Mouse (Mus musculus): ENCODE measurements around the gene Sparc. TPM values are rescaled to one million over a fixed set of nuclear protein-coding genes. Genes with fewer than 3 reads are reported as not detected.

The Sparc gene
- polyA plus RNA-seq, 1 experiment = 90.9 TPM

DNA sequence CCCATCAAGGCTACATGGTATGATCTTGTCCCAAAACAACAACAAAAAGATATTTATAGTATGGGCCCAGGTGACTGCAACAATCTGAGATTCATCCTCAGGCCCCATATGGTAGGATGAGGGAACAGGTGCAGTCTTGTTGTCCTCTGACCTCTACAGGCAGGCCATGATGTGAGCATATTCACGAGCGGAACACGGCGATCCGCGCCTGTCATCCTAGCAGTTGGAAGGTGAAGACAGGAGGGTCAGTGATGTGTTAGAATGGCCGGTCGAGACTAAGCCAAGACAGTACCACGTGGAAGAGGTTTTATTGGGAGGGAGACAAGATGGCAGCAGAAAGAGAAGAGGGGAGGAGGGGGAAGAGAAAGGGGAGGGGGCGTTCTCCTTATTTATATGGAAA is 41.7 kb upstream of the Sparc start:
- no peak overlapping the region for H3K4me3 ChIP-seq (replicated peaks; ENCODE audit: control insufficient read depth, low read depth, low read length)
- TF ChIP-seq CTCF (IDR thresholded peaks at IDR 0.05; ENCODE audit: control insufficient read depth, insufficient read depth, low read length) = no peak
- TF ChIP-seq POLR2A (IDR thresholded peaks at IDR 0.05; ENCODE audit: borderline replicate concordance, control insufficient read depth, low read depth, low read length) = no peak
- WGBS = 87% methylated on average over 10 of the region's 10 CpGs
- no peak overlapping the region for H3K27ac ChIP-seq (ENCODE audit: control insufficient read depth, insufficient read depth, low read depth, low read length, poor library complexity)
- peaks cover 1% of the 10 kb centered on the region; the same call in 1 of the 2 replicates for H3K4me1 ChIP-seq (ENCODE audit: control insufficient read depth, insufficient read depth, low read length)

DNA sequence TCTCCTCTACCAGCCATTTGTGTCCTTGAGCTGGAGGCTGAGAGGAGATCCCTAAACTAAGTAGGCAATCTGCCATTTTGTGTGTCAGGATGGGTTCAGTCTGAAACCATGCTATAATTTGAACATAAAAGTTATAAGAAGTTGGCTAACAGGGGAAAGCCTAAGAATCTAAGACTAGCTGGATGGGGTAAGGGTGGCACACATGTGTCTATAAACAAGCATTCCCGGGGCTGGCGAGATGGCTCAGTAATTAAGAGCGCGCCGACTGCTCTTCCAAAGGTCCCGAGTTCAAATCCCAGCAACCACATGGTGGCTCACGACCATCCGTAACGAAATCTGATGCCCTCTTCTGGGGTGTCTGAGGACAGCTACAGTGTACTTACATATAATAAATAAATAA is 39.2 kb upstream of the Sparc start:
- H3K4me1 ChIP-seq (ENCODE audit: control insufficient read depth, insufficient read depth, low read length) = no peaks in the 10 kb centered on the region; the same call in 1 of the 2 replicates
- TF ChIP-seq POLR2A (IDR thresholded peaks at IDR 0.05; ENCODE audit: borderline replicate concordance, control insufficient read depth, low read depth, low read length) (no peak), CTCF (IDR thresholded peaks at IDR 0.05; ENCODE audit: control insufficient read depth, insufficient read depth, low read length) (no peak)
- 87% methylated on average over 9 of the region's 9 CpGs for WGBS
- H3K4me3 ChIP-seq (replicated peaks; ENCODE audit: control insufficient read depth, low read depth, low read length) = no peak overlapping the region
- no peak overlapping the region for H3K27ac ChIP-seq (ENCODE audit: control insufficient read depth, insufficient read depth, low read depth, low read length, poor library complexity)

DNA sequence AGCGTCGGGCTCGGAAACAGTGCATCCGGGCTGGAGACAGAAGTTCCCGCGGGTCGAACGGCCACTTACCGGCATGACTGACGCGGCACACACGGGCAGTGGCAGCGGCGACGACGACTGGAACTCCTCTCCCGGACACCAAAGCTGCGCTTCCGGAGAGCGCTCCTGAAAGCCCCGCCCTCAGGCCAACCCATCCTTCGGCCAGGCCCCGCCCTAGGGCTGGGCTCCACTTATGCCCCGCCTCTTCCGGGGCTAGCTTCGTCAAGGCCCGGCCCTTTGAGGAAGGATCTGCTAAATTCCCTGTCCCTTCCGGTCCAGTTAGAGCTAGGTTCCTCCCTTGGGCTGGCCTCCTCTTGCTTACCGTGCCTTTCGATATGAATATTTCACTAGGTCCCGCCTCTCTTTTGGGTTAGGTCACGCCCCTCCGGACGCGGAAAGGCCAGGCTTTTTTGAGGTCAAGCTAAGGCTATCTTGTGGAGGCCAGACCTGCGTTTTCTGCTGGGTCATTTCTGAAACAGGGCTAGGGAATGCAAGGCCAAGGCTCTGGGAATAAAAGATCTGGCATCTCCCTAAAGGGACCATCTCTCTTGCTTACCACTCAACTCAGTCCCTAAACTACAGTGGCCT is 38.1 kb upstream of the Sparc start, which contains the start of gene Atox1:
Gene Atox1, minus strand, starts transcription at position 221 of the 627 bp plus-strand sequence.
- Histone ChIP-seq H3K4me1 (ENCODE audit: control insufficient read depth, insufficient read depth, low read length) (no peaks in the 10 kb centered on the region; the same call in 1 of the 2 replicates), H3K4me3 (replicated peaks; ENCODE audit: control insufficient read depth, low read depth, low read length) (peak within 1 kb of the TSS; percentile 89), H3K27ac (ENCODE audit: control insufficient read depth, insufficient read depth, low read depth, low read length, poor library complexity) (peak within 1 kb of the TSS; percentile 62)
- WGBS = under 1% methylated on average over 36 of the region's 36 CpGs
- TF ChIP-seq CTCF (IDR thresholded peaks at IDR 0.05; ENCODE audit: control insufficient read depth, insufficient read depth, low read length) = no peak
- TF ChIP-seq POLR2A (IDR thresholded peaks at IDR 0.05; ENCODE audit: borderline replicate concordance, control insufficient read depth, low read depth, low read length) = peak; percentile 94; the same call in 1 of the 2 replicates

DNA sequence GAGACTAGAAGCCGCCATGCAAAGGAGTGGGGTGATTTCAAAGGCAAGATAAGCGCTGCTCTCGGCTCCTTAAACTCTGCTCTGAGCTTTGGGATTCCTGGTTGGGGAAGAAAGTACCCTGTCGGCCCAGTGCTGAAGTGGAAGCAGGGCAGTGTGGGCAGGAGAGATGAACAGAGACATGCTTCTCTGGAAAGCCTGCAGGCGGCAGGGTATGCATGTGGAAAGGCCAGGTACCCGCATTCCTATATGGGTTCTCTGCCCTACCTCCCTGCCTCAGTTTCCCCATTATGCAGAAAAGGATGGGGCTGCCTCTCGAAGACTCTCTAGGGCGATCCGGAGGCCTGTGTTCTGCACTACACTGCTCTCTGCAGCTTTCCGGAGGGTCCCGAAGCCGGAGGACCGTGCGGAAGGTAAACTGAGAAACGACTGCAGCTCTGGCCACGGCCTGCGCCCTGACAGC is 37.6 kb upstream of the Sparc start:
- no peaks in the 10 kb centered on the region; the same call in 1 of the 2 replicates for H3K4me1 ChIP-seq (ENCODE audit: control insufficient read depth, insufficient read depth, low read length)
- WGBS = under 1% methylated on average over 17 of the region's 17 CpGs
- peak overlapping the region; percentile 62 for H3K27ac ChIP-seq (ENCODE audit: control insufficient read depth, insufficient read depth, low read depth, low read length, poor library complexity)
- TF ChIP-seq CTCF (IDR thresholded peaks at IDR 0.05; ENCODE audit: control insufficient read depth, insufficient read depth, low read length) (peak; percentile 20; the same call in 1 of the 2 replicates), POLR2A (IDR thresholded peaks at IDR 0.05; ENCODE audit: borderline replicate concordance, control insufficient read depth, low read depth, low read length) (no peak)
- peak overlapping the region; percentile 89 for H3K4me3 ChIP-seq (replicated peaks; ENCODE audit: control insufficient read depth, low read depth, low read length)

DNA sequence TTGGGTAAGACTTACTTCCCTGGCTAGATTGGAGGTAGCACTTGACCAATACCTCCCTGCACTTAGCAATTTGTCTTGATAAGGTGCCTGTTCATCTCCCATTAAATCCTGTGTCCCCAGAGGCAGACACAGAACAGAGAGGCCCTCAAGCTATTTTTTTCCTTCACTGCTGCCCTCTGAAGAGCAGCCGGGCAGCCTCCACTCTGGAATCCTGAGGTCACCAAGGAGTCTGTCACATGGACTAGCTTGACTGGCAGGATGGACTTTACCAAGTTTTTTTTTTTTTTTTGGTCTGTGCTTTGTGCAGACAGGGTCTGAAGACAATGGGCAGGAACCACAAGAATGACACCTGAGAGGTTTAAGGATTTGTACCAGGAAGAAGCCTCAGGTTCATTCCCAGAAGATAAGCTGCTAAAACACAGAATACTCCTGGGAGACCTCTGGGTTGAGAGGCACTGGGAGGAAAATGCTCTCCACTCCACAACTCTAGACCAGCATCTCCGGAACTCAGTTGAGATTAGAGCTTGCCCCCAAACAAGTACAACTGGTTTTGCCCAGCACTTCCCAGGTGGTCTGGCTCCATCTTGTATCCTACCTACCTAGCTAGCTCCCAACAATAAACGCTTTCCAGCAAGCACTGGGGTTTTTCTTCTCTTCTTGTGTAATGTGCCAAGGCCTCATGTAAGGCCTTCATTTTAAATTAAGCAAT is 37.0 kb upstream of the Sparc start:
- no peaks in the 10 kb centered on the region; the same call in 1 of the 2 replicates for H3K4me1 ChIP-seq (ENCODE audit: control insufficient read depth, insufficient read depth, low read length)
- 60% methylated on average over 3 of the region's 3 CpGs for WGBS
- H3K27ac ChIP-seq (ENCODE audit: control insufficient read depth, insufficient read depth, low read depth, low read length, poor library complexity) = no peak overlapping the region
- TF ChIP-seq POLR2A (IDR thresholded peaks at IDR 0.05; ENCODE audit: borderline replicate concordance, control insufficient read depth, low read depth, low read length) = no peak
- TF ChIP-seq CTCF (IDR thresholded peaks at IDR 0.05; ENCODE audit: control insufficient read depth, insufficient read depth, low read length) = no peak
- H3K4me3 ChIP-seq (replicated peaks; ENCODE audit: control insufficient read depth, low read depth, low read length) = peak overlapping the region; percentile 89

DNA sequence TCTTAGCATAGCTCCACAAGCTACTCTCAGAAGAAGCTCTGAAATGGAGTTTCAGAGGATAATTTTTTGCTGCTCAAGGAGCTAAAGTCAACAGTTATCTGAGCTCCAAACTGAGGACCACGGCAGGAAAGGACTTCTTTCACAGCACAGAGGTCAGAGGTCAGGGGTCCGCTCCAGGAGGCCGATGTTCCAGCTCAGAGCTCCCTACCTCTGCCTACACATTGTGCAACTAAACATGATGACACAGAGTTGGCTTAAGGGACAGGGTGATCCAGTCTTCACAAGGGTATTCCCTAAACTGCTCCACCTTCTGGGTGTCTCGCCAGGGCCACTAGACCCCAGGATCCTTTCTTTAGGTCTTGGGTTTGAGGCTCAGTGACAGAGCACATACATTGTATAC is 35.5 kb upstream of the Sparc start:
- Histone ChIP-seq H3K4me1 (ENCODE audit: control insufficient read depth, insufficient read depth, low read length) (no peaks in the 10 kb centered on the region; the same call in 1 of the 2 replicates), H3K27ac (ENCODE audit: control insufficient read depth, insufficient read depth, low read depth, low read length, poor library complexity) (no peak overlapping the region), H3K4me3 (replicated peaks; ENCODE audit: control insufficient read depth, low read depth, low read length) (no peak overlapping the region)
- TF ChIP-seq POLR2A (IDR thresholded peaks at IDR 0.05; ENCODE audit: borderline replicate concordance, control insufficient read depth, low read depth, low read length) (no peak), CTCF (IDR thresholded peaks at IDR 0.05; ENCODE audit: control insufficient read depth, insufficient read depth, low read length) (no peak)
- WGBS = 66% methylated on average over 4 of the region's 4 CpGs

DNA sequence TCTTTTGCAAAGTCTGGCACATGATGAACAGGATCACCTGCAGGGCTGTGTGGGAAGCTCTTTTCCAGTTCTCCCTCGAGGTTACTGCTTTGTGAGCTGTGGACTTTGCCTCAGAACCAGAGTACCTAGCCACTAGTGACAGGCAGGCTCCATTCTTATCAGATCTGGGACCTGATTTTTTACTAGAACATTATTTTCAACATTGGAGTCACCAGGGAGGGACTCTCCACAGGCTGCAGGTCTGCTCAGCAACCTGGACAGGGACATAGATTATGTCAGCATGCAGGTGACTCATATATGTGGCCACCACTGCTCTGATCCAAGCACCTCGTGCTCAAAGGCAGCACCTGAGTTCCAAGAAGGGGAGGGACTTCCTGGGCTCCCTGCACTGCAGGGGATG is 32.2 kb upstream of the Sparc start:
- Histone ChIP-seq H3K4me3 (replicated peaks; ENCODE audit: control insufficient read depth, low read depth, low read length) (no peak overlapping the region), H3K27ac (ENCODE audit: control insufficient read depth, insufficient read depth, low read depth, low read length, poor library complexity) (no peak overlapping the region), H3K4me1 (ENCODE audit: control insufficient read depth, insufficient read depth, low read length) (no peaks in the 10 kb centered on the region; the same call in 1 of the 2 replicates)
- WGBS = 50% methylated on average over 2 of the region's 2 CpGs
- TF ChIP-seq CTCF (IDR thresholded peaks at IDR 0.05; ENCODE audit: control insufficient read depth, insufficient read depth, low read length) (no peak), POLR2A (IDR thresholded peaks at IDR 0.05; ENCODE audit: borderline replicate concordance, control insufficient read depth, low read depth, low read length) (no peak)

DNA sequence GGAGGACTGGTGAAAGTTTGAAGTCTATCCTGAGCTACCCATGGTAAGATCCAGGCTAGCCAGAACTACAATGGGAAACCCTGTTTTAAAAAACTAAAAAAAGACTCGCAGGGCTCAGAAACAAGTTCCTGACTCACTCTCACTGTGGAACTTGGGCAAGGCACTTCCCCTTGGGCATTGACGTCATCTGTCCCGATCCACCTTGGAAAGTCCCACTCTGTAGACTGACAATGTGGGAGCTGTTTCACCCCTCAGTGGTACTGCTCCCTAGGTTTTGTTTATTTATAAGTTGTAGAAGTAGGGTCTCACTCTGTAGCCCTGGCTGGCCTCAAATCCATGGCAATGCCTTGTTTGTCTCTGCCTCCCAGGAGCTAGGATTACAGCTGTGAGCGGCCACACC is 30.7 kb upstream of the Sparc start:
- H3K27ac ChIP-seq (ENCODE audit: control insufficient read depth, insufficient read depth, low read depth, low read length, poor library complexity) = no peak overlapping the region
- WGBS = 56% methylated on average over 4 of the region's 4 CpGs
- TF ChIP-seq POLR2A (IDR thresholded peaks at IDR 0.05; ENCODE audit: borderline replicate concordance, control insufficient read depth, low read depth, low read length) (no peak), CTCF (IDR thresholded peaks at IDR 0.05; ENCODE audit: control insufficient read depth, insufficient read depth, low read length) (no peak)
- H3K4me3 ChIP-seq (replicated peaks; ENCODE audit: control insufficient read depth, low read depth, low read length) = no peak overlapping the region
- H3K4me1 ChIP-seq (ENCODE audit: control insufficient read depth, insufficient read depth, low read length) = no peaks in the 10 kb centered on the region; the same call in 1 of the 2 replicates
